Mouse (Mus musculus) liver, embryonic 18 days (tissue): ENCODE results near the gene Dpp7. TPM values are rescaled to one million over a fixed set of nuclear protein-coding genes. Genes with fewer than 3 reads are reported as not detected.

Source experiments
- polyA plus RNA-seq: library from polyadenylated mRNA; depleted of rRNA; stranded (reverse); fragments of >200 nt; gene quantifications from 2 replicates; pipeline ENCODE4 v1.2.3, GENCODE M21; 2012; rRNA removed

The Dpp7 gene
- polyA plus RNA-seq = 16.5 and 17.1 TPM in 2 replicates

DNA sequence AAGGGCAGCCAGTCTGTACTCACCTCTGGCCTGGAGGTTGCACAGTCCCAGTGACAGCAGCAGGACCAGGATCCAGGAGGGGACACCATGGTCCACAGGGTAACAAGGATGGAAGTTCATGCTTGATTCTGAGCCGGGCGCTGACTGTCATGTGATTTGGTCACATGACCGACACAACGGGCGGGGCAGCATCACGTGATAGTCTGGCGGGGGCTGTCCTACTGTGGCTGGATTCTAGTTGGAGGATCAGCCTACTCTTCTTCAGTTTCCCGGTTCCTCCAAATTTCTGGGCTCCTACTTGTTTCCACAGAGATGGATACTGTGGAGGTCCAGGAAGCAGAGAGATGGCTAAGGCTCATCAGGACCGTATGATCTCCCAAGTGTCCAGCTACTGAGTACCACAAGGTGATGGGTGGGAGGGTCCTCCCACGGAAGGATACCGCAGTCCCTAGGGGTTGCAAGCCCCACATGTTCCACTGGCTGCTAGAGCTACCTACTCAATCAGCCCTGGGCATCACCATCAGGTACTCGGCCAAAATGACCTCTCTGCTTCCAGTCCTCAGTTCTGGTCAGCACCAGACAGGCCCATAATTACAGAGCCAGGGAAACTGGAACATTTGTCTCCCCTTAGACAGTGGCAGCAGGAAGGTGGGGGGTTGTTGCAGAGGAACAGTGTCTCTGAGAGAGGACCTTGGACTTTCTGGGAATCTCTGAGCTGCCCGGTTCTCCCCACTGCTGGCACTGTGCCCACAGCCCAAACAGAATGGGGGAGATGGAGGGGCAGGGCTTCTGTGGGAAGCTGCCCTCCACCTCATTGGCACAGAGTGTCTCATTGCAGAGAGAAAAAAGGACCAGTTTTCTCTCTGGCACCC lies at the start of gene Dpp7:
Dpp7 (minus strand) TSS at position 152 of the 872 bp plus-strand sequence.

DNA sequence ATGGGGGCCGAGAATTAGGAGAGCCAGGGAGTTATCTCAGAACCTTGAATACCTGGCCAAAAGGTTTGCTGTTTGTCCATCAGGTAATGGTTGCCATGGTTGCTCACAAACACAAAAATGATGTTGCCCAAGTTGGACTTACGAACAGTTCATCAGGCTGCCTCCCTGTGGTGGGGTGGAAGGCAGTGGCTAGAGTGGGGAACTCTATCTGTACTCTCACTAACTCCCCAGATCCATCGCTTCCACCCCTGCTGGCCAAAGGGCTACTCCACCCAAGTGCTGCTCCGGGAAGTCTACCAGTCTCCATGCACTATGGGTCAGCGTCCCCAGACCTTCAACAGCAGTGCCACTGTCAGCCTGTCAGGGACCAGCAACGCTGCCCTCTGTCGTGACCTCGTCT lies 42.9 kb upstream of the Dpp7 start, which contains the start of gene Npdc1:
Npdc1 (plus strand) TSS at position 301 of the 400 bp plus-strand sequence.

DNA sequence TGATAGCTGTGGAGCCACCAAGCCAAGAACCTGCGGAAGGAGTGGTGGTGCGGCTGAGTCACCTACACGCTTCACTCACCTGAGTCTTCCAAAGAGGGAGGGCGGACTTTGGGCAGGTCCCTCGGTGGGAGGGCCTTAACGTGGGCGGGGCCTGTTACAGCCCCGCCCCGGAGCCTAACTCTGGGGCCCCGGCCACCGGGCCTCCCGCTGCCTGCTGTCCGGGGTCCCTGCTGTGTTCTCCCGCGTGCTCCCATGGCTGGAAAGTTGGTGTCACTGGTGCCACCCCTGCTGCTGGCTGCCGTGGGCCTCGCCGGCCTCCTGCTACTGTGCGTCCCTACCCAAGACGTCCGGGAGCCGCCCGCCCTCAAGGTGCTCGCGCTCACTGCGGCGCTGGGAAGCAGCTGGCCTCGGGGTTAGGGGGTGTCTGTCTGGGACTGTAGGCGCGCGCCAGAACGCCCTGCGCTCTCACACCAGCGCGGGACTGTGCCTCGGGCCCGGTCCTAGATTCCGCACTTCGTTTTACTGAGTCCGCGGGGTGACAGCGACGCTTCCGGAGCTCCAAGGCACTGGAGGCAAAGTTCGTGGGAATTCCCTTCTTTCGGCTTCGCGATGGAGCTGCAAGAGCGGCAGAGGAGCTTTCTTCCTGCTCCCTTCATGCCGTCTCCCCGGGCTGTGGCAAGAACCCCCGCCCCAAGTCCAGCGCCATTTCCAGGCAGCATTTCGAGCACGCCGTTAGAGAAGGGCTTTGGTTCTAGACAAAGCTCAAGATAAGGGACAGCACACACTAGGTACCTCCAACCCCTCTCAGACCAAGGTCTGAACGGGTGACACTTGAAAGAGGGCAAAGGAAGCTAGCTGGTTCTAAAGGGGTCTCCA lies 39.8 kb upstream of the Dpp7 start, which contains the start of gene Entpd2:
Entpd2 (plus strand) TSS at position 154 of the 876 bp plus-strand sequence.

DNA sequence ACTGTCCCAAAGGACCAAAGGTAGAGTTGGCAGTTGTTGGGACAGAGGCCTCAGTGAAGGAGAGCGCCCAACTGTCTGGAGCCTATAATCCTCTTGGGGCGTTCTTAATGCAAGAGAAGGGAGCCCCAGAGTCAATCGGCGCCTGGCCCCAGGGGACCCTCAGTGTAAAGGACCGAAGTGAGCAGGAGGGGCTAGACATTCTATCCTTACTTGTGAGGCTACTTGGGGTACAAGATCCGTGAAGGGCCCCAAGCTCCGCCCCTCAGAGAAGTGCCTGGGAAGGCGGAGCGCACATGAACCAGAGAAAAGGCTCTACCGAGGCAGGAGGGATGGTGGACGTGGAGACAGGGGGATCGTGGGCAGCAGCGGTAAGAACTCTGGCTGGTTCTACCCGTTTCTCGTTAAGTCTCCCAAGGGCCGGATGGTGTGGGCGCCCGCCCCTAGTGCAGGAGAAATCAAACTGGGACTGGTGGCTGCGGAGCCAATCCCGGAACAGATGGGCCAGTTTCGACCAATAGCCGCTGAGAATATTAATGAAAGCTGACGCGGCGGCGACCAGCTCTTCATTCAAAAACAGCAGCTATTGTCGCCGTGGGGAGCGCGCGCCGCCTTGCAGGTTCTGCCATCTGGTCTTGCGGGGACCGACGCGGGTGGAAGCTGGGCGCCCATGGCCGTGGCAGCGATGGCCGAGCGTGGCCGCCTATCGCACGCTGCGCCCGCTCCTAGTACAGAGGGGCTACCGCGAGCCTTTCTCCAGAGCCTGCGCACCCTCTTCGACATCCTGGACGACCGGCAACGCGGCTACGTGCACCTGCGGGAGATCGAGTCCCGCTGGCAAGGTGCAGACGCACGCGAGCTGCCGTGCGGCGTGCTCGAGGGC lies 15.8 kb upstream of the Dpp7 start, which contains the start of gene Sapcd2:
Sapcd2 (plus strand) TSS at position 558 of the 880 bp plus-strand sequence.

DNA sequence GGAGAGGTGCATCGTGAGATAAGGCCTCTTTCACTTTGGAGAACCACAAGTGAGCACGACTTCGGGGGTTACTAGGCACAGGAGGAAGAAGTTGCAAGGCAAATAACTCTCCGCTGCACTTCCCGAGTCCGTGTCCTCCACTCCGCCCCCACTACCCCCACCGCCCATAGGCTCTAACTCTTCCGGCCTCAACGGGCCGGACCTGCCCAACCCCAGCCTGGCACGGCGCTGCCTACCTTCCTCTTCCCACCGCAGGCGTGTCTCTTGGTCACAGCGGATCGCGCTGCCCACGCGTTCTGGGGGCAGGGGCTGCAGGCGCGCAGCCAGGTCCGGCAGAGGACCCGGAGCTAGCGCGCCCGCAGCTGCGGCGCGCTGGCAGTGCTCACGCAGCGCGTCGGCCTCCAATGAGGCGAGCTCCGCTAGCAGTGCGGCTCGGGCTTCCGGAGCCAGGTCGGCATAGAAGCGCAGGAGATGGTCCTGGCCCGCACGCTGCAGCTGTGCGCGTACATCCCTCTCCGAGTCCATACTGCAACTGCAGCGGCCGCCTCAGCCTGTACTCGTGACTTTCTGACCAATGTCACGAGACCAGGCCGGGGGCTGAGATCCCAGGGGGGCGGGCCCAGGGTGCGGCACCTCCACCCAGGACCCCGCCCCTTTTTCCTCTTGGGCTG lies 9.1 kb upstream of the Dpp7 start, which contains the start of gene Uap1l1:
Uap1l1 (minus strand) TSS at position 592 of the 671 bp plus-strand sequence.

DNA sequence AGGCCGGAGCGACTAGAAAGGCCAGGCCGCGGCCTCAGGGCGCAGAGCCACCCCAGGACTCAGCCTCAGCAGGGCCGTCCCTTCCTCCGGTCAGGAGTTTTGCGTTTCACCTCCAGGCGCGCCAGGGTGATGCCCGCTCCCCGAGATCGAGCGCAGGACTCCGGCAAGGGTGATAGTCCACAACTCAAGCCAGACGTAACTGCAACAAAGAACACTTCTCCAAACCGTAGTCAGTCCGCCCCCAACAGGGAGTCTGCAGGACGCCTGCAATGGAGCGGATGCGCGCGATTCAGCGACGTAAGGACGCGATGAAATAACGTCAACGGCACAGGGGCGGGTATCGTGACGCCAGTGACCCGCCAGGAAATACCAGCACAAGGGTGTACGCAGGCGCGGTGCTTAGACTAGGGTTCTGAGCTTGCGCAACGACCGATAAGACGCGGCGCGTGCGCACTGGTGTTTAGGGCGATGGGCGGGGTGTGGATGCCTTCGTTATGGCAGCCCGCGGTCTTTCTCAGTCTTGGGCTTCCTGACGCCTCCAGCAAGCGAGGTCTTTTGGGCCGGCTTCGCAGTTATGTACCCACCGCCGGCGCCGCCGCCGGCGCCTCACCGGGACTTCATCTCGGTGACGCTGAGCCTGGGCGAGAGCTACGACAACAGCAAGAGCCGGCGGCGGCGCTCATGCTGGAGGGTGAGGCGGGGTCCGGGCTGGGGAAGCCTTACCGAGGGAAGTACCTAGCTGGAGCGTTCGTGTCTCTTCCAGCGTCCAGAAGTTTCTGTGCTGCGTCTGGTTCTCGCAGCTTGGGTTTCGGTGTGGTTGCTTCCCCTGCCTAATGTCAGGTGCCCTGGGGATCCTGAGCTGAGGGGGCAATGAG lies 23.6 kb downstream of the Dpp7 start, which contains the start of gene Man1b1:
Man1b1 (plus strand) TSS at position 53 of the 875 bp plus-strand sequence.

DNA sequence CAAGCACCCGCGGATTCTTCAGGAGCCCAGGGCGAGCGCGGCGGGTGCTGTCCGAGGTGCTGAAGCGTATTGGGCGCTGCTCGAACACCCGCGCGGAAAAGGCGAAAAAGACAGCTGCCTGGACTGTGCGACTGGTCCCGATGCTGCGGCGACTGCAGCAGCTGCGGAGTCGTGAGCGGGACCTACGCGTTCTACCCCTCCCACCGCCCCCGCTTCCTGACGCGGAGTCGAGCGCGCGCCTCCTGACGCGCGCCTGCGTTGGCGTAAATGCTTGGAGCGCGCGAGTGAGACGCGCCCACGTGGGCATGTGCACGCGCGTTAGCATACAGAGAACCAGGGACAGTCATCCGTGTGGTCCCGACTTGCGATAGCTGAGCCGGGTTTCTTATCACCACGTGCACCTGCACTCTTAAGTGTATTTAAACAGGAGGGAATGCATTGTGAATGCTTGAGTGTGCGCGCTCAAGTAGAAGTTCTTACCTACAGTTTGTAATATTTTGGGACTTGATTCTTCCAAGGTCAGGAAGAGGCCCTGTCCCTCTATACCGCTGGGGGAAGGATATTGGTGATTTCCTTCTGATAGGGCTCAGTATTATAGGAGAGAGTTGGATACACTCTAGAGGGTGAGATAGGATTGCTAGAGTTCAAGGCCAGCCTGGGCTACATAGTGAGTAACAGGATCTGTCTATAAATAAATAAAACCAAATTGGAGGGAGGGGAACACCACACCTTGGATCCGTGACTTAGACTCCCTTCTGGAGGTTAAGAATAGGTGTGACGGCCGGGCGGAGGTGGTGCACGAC lies 37.0 kb downstream of the Dpp7 start, which contains the start of gene Grin1:
Grin1 (minus strand) TSS at position 217 of the 803 bp plus-strand sequence.

Other genes with a start within 250 kb of the Dpp7 start
- 2.5 and 3.5 TPM in 2 replicates for gene Nrarp, start 175.6 kb downstream of the Dpp7 start, polyA plus RNA-seq
- 6.2 and 6.6 TPM in 2 replicates for gene Tor4a, start 159.5 kb downstream of the Dpp7 start, polyA plus RNA-seq
- 17.8 and 19.8 TPM in 2 replicates for gene Nelfb, start 144.9 kb downstream of the Dpp7 start, polyA plus RNA-seq
- gene Stpg3, start 141.7 kb downstream of the Dpp7 start, polyA plus RNA-seq = not detected in 2 replicates
- not detected in 2 replicates for gene Fam166a, start 137.6 kb downstream of the Dpp7 start, polyA plus RNA-seq
- 344 and 395 TPM in 2 replicates for gene Tubb4b, start 131.7 kb downstream of the Dpp7 start, polyA plus RNA-seq
- gene Slc34a3, start 122.0 kb downstream of the Dpp7 start, polyA plus RNA-seq = 0.05 TPM in 1 of 2 replicates, not detected in the other
- 0.02 TPM in 1 of 2 replicates, not detected in the other for gene Rnf224, start 119.6 kb downstream of the Dpp7 start, polyA plus RNA-seq
- 0.78 TPM in 2 replicates for gene Rnf208, start 114.1 kb downstream of the Dpp7 start, polyA plus RNA-seq
- not detected in 2 replicates for gene Cysrt1, start 113.9 kb downstream of the Dpp7 start, polyA plus RNA-seq
- gene AL732309.1, start 109.5 kb downstream of the Dpp7 start, polyA plus RNA-seq = 4.5 and 4.6 TPM in 2 replicates
- gene Tmem203, start 100.9 kb downstream of the Dpp7 start, polyA plus RNA-seq = 12.7 and 14.9 TPM in 2 replicates
- gene Tprn, start 93.7 kb downstream of the Dpp7 start, polyA plus RNA-seq = 2.4 and 3.4 TPM in 2 replicates
- 48.3 and 51.8 TPM in 2 replicates for gene Ssna1, start 83.9 kb downstream of the Dpp7 start, polyA plus RNA-seq
- gene Anapc2, start 83.9 kb downstream of the Dpp7 start, polyA plus RNA-seq = 19.6 and 21.3 TPM in 2 replicates
- gene Tmem210, start 68.2 kb downstream of the Dpp7 start, polyA plus RNA-seq = not detected in 2 replicates
- gene Lrrc26, start 66.4 kb downstream of the Dpp7 start, polyA plus RNA-seq = 0.05 TPM in 1 of 2 replicates, not detected in the other
- gene Grin1, start 37.2 kb downstream of the Dpp7 start, polyA plus RNA-seq = 0.01 TPM in 1 of 2 replicates, not detected in the other
- gene Man1b1, start 24.0 kb downstream of the Dpp7 start, polyA plus RNA-seq = 5.0 and 5.1 TPM in 2 replicates
- gene Uap1l1, start 9.3 kb upstream of the Dpp7 start, polyA plus RNA-seq = 7.3 and 8.2 TPM in 2 replicates
- 8.4 and 10.1 TPM in 2 replicates for gene Sapcd2, start 16.0 kb upstream of the Dpp7 start, polyA plus RNA-seq
- 6.0 and 7.2 TPM in 2 replicates for gene Entpd2, start 39.5 kb upstream of the Dpp7 start, polyA plus RNA-seq
- gene Npdc1, start 43.0 kb upstream of the Dpp7 start, polyA plus RNA-seq = 6.9 and 7.6 TPM in 2 replicates
- gene Fut7, start 66.9 kb upstream of the Dpp7 start, polyA plus RNA-seq = 0.87 and 0.96 TPM in 2 replicates
- gene Abca2, start 72.3 kb upstream of the Dpp7 start, polyA plus RNA-seq = 2.1 and 2.4 TPM in 2 replicates
- 1.8 and 2.3 TPM in 2 replicates for gene Clic3, start 100.5 kb upstream of the Dpp7 start, polyA plus RNA-seq
- 12.5 and 13.0 TPM in 2 replicates for gene Paxx, start 104.7 kb upstream of the Dpp7 start, polyA plus RNA-seq
- 0.68 and 0.72 TPM in 2 replicates for gene Ptgds, start 113.7 kb upstream of the Dpp7 start, polyA plus RNA-seq
- not detected in 2 replicates for gene Lcn12, start 137.6 kb upstream of the Dpp7 start, polyA plus RNA-seq
- gene Fbxw5, start 144.4 kb upstream of the Dpp7 start, polyA plus RNA-seq = 4.7 and 5.0 TPM in 2 replicates
- gene C8g, start 145.4 kb upstream of the Dpp7 start, polyA plus RNA-seq = 91.0 TPM in 2 replicates
- gene Traf2, start 190.6 kb upstream of the Dpp7 start, polyA plus RNA-seq = 5.9 and 6.6 TPM in 2 replicates
- gene Edf1, start 201.5 kb upstream of the Dpp7 start, polyA plus RNA-seq = 102 and 106 TPM in 2 replicates
- 0.99 and 2.5 TPM in 2 replicates for gene Mamdc4, start 218.5 kb upstream of the Dpp7 start, polyA plus RNA-seq
- gene Phpt1, start 218.9 kb upstream of the Dpp7 start, polyA plus RNA-seq = 33.1 and 38.3 TPM in 2 replicates
- 0.05 and 0.13 TPM in 2 replicates for gene Ajm1, start 225.4 kb upstream of the Dpp7 start, polyA plus RNA-seq